Mouse (Mus musculus) testis, adult 2 months (tissue): Measurements from ENCODE around the gene Myt1l.

Experiments
- CTCF ChIP-seq: fragments of 200-500 bp; IDR thresholded peaks from 2 replicates; pipeline ENCODE4 v1.5.1; 2012; ENCODE audit warnings: low read depth, mild to moderate bottlenecking, inconsistent platforms, low read length, moderate library complexity; ENCODE audit not compliant: control insufficient read depth, insufficient read depth, insufficient replicate concordance
- POLR2A ChIP-seq: fragments of 200-500 bp; IDR thresholded peaks from 2 replicates; pipeline ENCODE4 v1.6.1; 2012; ENCODE audit warnings: low read depth, mild to moderate bottlenecking, inconsistent platforms, low read length, moderate library complexity; ENCODE audit not compliant: control insufficient read depth

GRCm38 (mm10) chr12:29698976-29699375 lies 170.8 kb downstream of the Myt1l start:
- TF ChIP-seq CTCF (no peak), POLR2A (no peak)
